Mouse (Mus musculus): ENCODE measurements around the gene Plch1. TPM values are rescaled to one million over a fixed set of nuclear protein-coding genes. Genes with fewer than 3 reads are reported as not detected.

The Plch1 gene
- polyA plus RNA-seq, 1 experiment from 2014 or later, result 1.5 TPM

- H3K4me3 ChIP-seq (ENCODE audit: low read depth, low read length), result no peak overlapping the region
- DNase-seq (ENCODE audit: low spot score) (no peak), ATAC-seq (no peak)
- no peaks in the 10 kb centered on the region for H3K9me3 ChIP-seq (ENCODE audit: low read length)
- no peaks in the 10 kb centered on the region for H3K4me1 ChIP-seq (ENCODE audit: insufficient read depth, low read depth, low read length)
- no peaks in the 10 kb centered on the region for H3K36me3 ChIP-seq (ENCODE audit: insufficient read depth, low read length)
- H3K27ac ChIP-seq (ENCODE audit: low read length), result no peak overlapping the region
- no peaks in the 10 kb centered on the region for H3K27me3 ChIP-seq (replicated peaks; ENCODE audit: insufficient read depth, low read length)
- TF ChIP-seq CTCF (IDR thresholded peaks at IDR 0.05) (no peak), EP300 (IDR thresholded peaks at IDR 0.05) (no peak)
- no peak overlapping the region for H3K9ac ChIP-seq (replicated peaks; ENCODE audit: low read depth)
- H3K4me2 ChIP-seq (replicated peaks; ENCODE audit: low read depth, low read length), result no peak overlapping the region
- WGBS, result 47% methylated on average over 4 of the region's 4 CpGs
Measured at GRCm38 (mm10) chr3:63844141-63844540, 55.1 kb downstream of the Plch1 start.

- Histone ChIP-seq H3K9me3 (ENCODE audit: low read length) (no peaks in the 10 kb centered on the region), H3K4me1 (ENCODE audit: insufficient read depth, low read depth, low read length) (no peaks in the 10 kb centered on the region), H3K9ac (replicated peaks; ENCODE audit: low read depth) (no peak overlapping the region), H3K4me2 (replicated peaks; ENCODE audit: low read depth, low read length) (no peak overlapping the region), H3K27ac (ENCODE audit: low read length) (no peak overlapping the region), H3K27me3 (replicated peaks; ENCODE audit: insufficient read depth, low read length) (no peaks in the 10 kb centered on the region), H3K4me3 (ENCODE audit: low read depth, low read length) (no peak overlapping the region), H3K36me3 (ENCODE audit: insufficient read depth, low read length) (no peaks in the 10 kb centered on the region)
- no peak for ATAC-seq
- DNase-seq (ENCODE audit: low spot score), result no peak
- WGBS, result 41% methylated on average over 4 of the region's 4 CpGs
- no peak for TF ChIP-seq CTCF (IDR thresholded peaks at IDR 0.05)
- TF ChIP-seq EP300 (IDR thresholded peaks at IDR 0.05), result no peak
Measured at GRCm38 (mm10) chr3:63842436-63842835, 56.8 kb downstream of the Plch1 start.

GRCm38 (mm10) chr3:63837750-63838149 lies 61.5 kb downstream of the Plch1 start:
- TF ChIP-seq EP300 (IDR thresholded peaks at IDR 0.05), result no peak
- TF ChIP-seq CTCF (IDR thresholded peaks at IDR 0.05), result no peak
- H3K9me3 ChIP-seq (ENCODE audit: low read length), result no peaks in the 10 kb centered on the region
- H3K36me3 ChIP-seq (ENCODE audit: insufficient read depth, low read length), result no peaks in the 10 kb centered on the region
- DNase-seq (ENCODE audit: low spot score), result no peak
- no peaks in the 10 kb centered on the region for H3K4me1 ChIP-seq (ENCODE audit: insufficient read depth, low read depth, low read length)
- H3K4me2 ChIP-seq (replicated peaks; ENCODE audit: low read depth, low read length), result no peak overlapping the region
- no peak overlapping the region for H3K27ac ChIP-seq (ENCODE audit: low read length)
- no peaks in the 10 kb centered on the region for H3K27me3 ChIP-seq (replicated peaks; ENCODE audit: insufficient read depth, low read length)
- ATAC-seq, result no peak
- H3K9ac ChIP-seq (replicated peaks; ENCODE audit: low read depth), result no peak overlapping the region
- H3K4me3 ChIP-seq (ENCODE audit: low read depth, low read length), result no peak overlapping the region

- H3K4me2 ChIP-seq (replicated peaks; ENCODE audit: low read depth, low read length), result no peak overlapping the region
- no peaks in the 10 kb centered on the region for H3K9me3 ChIP-seq (ENCODE audit: low read length)
- H3K36me3 ChIP-seq (ENCODE audit: insufficient read depth, low read length), result no peaks in the 10 kb centered on the region
- 81% methylated on average over 8 of the region's 8 CpGs for WGBS
- no peak overlapping the region for H3K9ac ChIP-seq (replicated peaks; ENCODE audit: low read depth)
- H3K4me1 ChIP-seq (ENCODE audit: insufficient read depth, low read depth, low read length), result no peaks in the 10 kb centered on the region
- H3K4me3 ChIP-seq (ENCODE audit: low read depth, low read length), result no peak overlapping the region
- H3K27ac ChIP-seq (ENCODE audit: low read length), result no peak overlapping the region
- no peaks in the 10 kb centered on the region for H3K27me3 ChIP-seq (replicated peaks; ENCODE audit: insufficient read depth, low read length)
- DNase-seq (ENCODE audit: low spot score) (no peak), ATAC-seq (no peak)
- no peak for TF ChIP-seq EP300 (IDR thresholded peaks at IDR 0.05)
- no peak for TF ChIP-seq CTCF (IDR thresholded peaks at IDR 0.05)
Measured at GRCm38 (mm10) chr3:63836937-63837632, 62.2 kb downstream of the Plch1 start.

- Histone ChIP-seq H3K9me3 (ENCODE audit: low read length) (no peaks in the 10 kb centered on the region), H3K36me3 (ENCODE audit: insufficient read depth, low read length) (no peaks in the 10 kb centered on the region), H3K27ac (ENCODE audit: low read length) (no peak overlapping the region), H3K9ac (replicated peaks; ENCODE audit: low read depth) (no peak overlapping the region), H3K27me3 (replicated peaks; ENCODE audit: insufficient read depth, low read length) (no peaks in the 10 kb centered on the region), H3K4me1 (ENCODE audit: insufficient read depth, low read depth, low read length) (no peaks in the 10 kb centered on the region), H3K4me2 (replicated peaks; ENCODE audit: low read depth, low read length) (no peak overlapping the region), H3K4me3 (ENCODE audit: low read depth, low read length) (no peak overlapping the region)
- TF ChIP-seq EP300 (IDR thresholded peaks at IDR 0.05) (no peak), CTCF (IDR thresholded peaks at IDR 0.05) (no peak)
- no peak for DNase-seq (ENCODE audit: low spot score)
- no peak for ATAC-seq
Measured at GRCm38 (mm10) chr3:63835816-63836215, 63.5 kb downstream of the Plch1 start.

- H3K9ac ChIP-seq (replicated peaks; ENCODE audit: low read depth), result no peak overlapping the region
- no peak overlapping the region for H3K4me3 ChIP-seq (ENCODE audit: low read depth, low read length)
- H3K4me1 ChIP-seq (ENCODE audit: insufficient read depth, low read depth, low read length), result no peaks in the 10 kb centered on the region
- H3K27ac ChIP-seq (ENCODE audit: low read length), result no peak overlapping the region
- TF ChIP-seq CTCF (IDR thresholded peaks at IDR 0.05), result no peak
- TF ChIP-seq EP300 (IDR thresholded peaks at IDR 0.05), result no peak
- H3K27me3 ChIP-seq (replicated peaks; ENCODE audit: insufficient read depth, low read length), result no peaks in the 10 kb centered on the region
- no peaks in the 10 kb centered on the region for H3K9me3 ChIP-seq (ENCODE audit: low read length)
- H3K36me3 ChIP-seq (ENCODE audit: insufficient read depth, low read length), result no peaks in the 10 kb centered on the region
- DNase-seq (ENCODE audit: low spot score), result no peak
- H3K4me2 ChIP-seq (replicated peaks; ENCODE audit: low read depth, low read length), result no peak overlapping the region
- 6% methylated on average over 1 of the region's 1 CpGs for WGBS
- ATAC-seq, result no peak
Measured at GRCm38 (mm10) chr3:63823874-63824400, 75.3 kb downstream of the Plch1 start.
